Mouse (Mus musculus) midbrain, embryonic 13.5 days (tissue): ENCODE measurements around the gene Prtn3. TPM values are rescaled to one million over a fixed set of nuclear protein-coding genes. Genes with fewer than 3 reads are reported as not detected.

Source experiments
- ATAC-seq: fragments of 200-750 bp; cut with Nextera tagmentation; 2 replicates; pipeline ENCODE4 v1.8.0; 2017; ENCODE audit warnings: mild to moderate bottlenecking, moderate TSS enrichment, moderate library complexity
- H3K27ac ChIP-seq: fragments of 300-500 bp; sonication (generic); 2 replicates; pipeline ENCODE4 v1.5.1; 2015; ENCODE audit warnings: inconsistent platforms, mild to moderate bottlenecking, moderate library complexity
- H3K27me3 ChIP-seq: fragments of 300-500 bp; sonication (generic); 2 replicates; pipeline ENCODE4 v1.6.1; 2015; ENCODE audit warnings: mild to moderate bottlenecking, inconsistent platforms
- H3K36me3 ChIP-seq: fragments of 300-500 bp; sonication (generic); 2 replicates; pipeline ENCODE4 v1.6.1; 2015; ENCODE audit warnings: mild to moderate bottlenecking, inconsistent platforms
- H3K4me1 ChIP-seq: fragments of 300-500 bp; sonication (generic); replicated peaks from 2 replicates; pipeline ENCODE4 v1.6.1; 2015; ENCODE audit warnings: inconsistent platforms
- H3K4me2 ChIP-seq: fragments of 300-500 bp; sonication (generic); replicated peaks from 2 replicates; pipeline ENCODE4 v1.6.1; 2015; ENCODE audit warnings: moderate library complexity, mild to moderate bottlenecking, inconsistent platforms
- H3K4me3 ChIP-seq: fragments of 300-500 bp; sonication (generic); replicated peaks from 2 replicates; pipeline ENCODE4 v1.5.1; 2015; ENCODE audit warnings: mild to moderate bottlenecking, inconsistent platforms
- H3K9ac ChIP-seq: fragments of 300-500 bp; sonication (generic); replicated peaks from 2 replicates; pipeline ENCODE4 v1.6.1; 2015; ENCODE audit warnings: mild to moderate bottlenecking, inconsistent platforms
- H3K9me3 ChIP-seq: fragments of 300-500 bp; sonication (generic); 2 replicates; pipeline ENCODE4 v1.6.1; 2016; ENCODE audit warnings: mild to moderate bottlenecking, inconsistent platforms
- WGBS: fragments of 180-500 bp; shearing (Covaris S2); methylation state at CpG from one replicate; pipeline ENCODE4 v1.1.7; 2015; 5-methylcytosine and 5-hydroxymethylcytosine counted together
- polyA plus RNA-seq: library from polyadenylated mRNA; unstranded; fragments of >200 nt; fragmentation: Nextera tagmentation; extraction: Ambion mirVana; gene quantifications from 2 replicates; pipeline ENCODE4 v1.2.1, GENCODE M21; 2015

Prtn3 gene
- 14.9 and 16.9 TPM in 2 replicates for polyA plus RNA-seq

- H3K27me3 ChIP-seq: 0 out of 2 replicates have a peak, but pooled peaks cover under 1% of the 10 kb centered on the region
- H3K9ac ChIP-seq: peak within 1 kb of the TSS; percentile 96
- H3K27ac ChIP-seq: peak within 1 kb of the TSS; percentile 95
- peaks cover 29% of the 10 kb centered on the region for H3K36me3 ChIP-seq
- no peaks in the 10 kb centered on the region for H3K9me3 ChIP-seq
- H3K4me3 ChIP-seq: peak within 1 kb of the TSS; percentile 77
- H3K4me1 ChIP-seq: peaks cover 48% of the 10 kb centered on the region
- WGBS: under 1% methylated on average over 43 of the region's 57 CpGs
- peak; percentile 90 for ATAC-seq
- peak within 1 kb of the TSS; percentile 97 for H3K4me2 ChIP-seq
Observed at GRCm38 (mm10) chr10:79874290-79874862, at the start of gene Prtn3, which contains the start of gene Plppr3. TSS of gene Prtn3 (plus strand) at chr10:79874476. TSS of gene Plppr3 (minus strand) at chr10:79874634.

GRCm38 (mm10) chr10:79831583-79831982 is 42.7 kb upstream of the Prtn3 start:
- no peaks in the 10 kb centered on the region for H3K36me3 ChIP-seq
- H3K9me3 ChIP-seq: no peaks in the 10 kb centered on the region
- H3K9ac ChIP-seq: no peak overlapping the region
- H3K27me3 ChIP-seq: no peaks in the 10 kb centered on the region
- no peak for ATAC-seq
- 85% methylated on average over 3 of the region's 3 CpGs for WGBS
- no peak overlapping the region for H3K27ac ChIP-seq
- no peak overlapping the region for H3K4me3 ChIP-seq
- H3K4me2 ChIP-seq: no peak overlapping the region
- no peaks in the 10 kb centered on the region for H3K4me1 ChIP-seq

GRCm38 (mm10) chr10:79832026-79832785 is 42.1 kb upstream of the Prtn3 start:
- WGBS: 86% methylated on average over 7 of the region's 7 CpGs

GRCm38 (mm10) chr10:79832786-79833181 is 41.5 kb upstream of the Prtn3 start:
- Histone ChIP-seq H3K9ac (no peak overlapping the region), H3K9me3 (no peaks in the 10 kb centered on the region), H3K4me1 (no peaks in the 10 kb centered on the region), H3K27ac (no peak overlapping the region), H3K4me3 (no peak overlapping the region), H3K36me3 (no peaks in the 10 kb centered on the region), H3K4me2 (no peak overlapping the region), H3K27me3 (no peaks in the 10 kb centered on the region)
- no peak for ATAC-seq
- WGBS: 76% methylated on average over 9 of the region's 9 CpGs

More at GRCm38 (mm10) chr10:79832026-79832785, 42.1 kb upstream of the Prtn3 start:
- H3K9me3 ChIP-seq: no peaks in the 10 kb centered on the region
- H3K9ac ChIP-seq: 0 out of 2 replicates have a peak overlapping the region, but pooled peaks have one; percentile 19
- no peak overlapping the region for H3K4me3 ChIP-seq
- H3K4me2 ChIP-seq: no peak overlapping the region
- H3K4me1 ChIP-seq: no peaks in the 10 kb centered on the region
- H3K27me3 ChIP-seq: no peaks in the 10 kb centered on the region
- ATAC-seq: no peak
- H3K27ac ChIP-seq: no peak overlapping the region
- H3K36me3 ChIP-seq: no peaks in the 10 kb centered on the region

GRCm38 (mm10) chr10:79834769-79835398 is 39.4 kb upstream of the Prtn3 start:
- Histone ChIP-seq H3K4me1 (no peaks in the 10 kb centered on the region), H3K27me3 (no peaks in the 10 kb centered on the region), H3K36me3 (no peaks in the 10 kb centered on the region), H3K9ac (no peak overlapping the region), H3K4me2 (no peak overlapping the region), H3K4me3 (no peak overlapping the region), H3K27ac (no peak overlapping the region), H3K9me3 (no peaks in the 10 kb centered on the region)
- ATAC-seq: peak; percentile 76
- WGBS: 29% methylated on average over 9 of the region's 9 CpGs

- H3K36me3 ChIP-seq: no peaks in the 10 kb centered on the region
- no peak overlapping the region for H3K9ac ChIP-seq
- no peak overlapping the region for H3K4me3 ChIP-seq
- no peaks in the 10 kb centered on the region for H3K9me3 ChIP-seq
- H3K27me3 ChIP-seq: no peaks in the 10 kb centered on the region
- WGBS: 99% methylated on average over 3 of the region's 3 CpGs
- H3K27ac ChIP-seq: no peak overlapping the region
- no peak overlapping the region for H3K4me2 ChIP-seq
- no peak for ATAC-seq
- H3K4me1 ChIP-seq: peaks cover 14% of the 10 kb centered on the region
Observed at GRCm38 (mm10) chr10:79836918-79837317, 37.4 kb upstream of the Prtn3 start.

- Histone ChIP-seq H3K4me2 (no peak overlapping the region), H3K27ac (no peak overlapping the region), H3K27me3 (no peaks in the 10 kb centered on the region), H3K36me3 (no peaks in the 10 kb centered on the region), H3K9me3 (no peaks in the 10 kb centered on the region), H3K4me1 (peaks cover 19% of the 10 kb centered on the region), H3K4me3 (no peak overlapping the region), H3K9ac (no peak overlapping the region)
- WGBS: 71% methylated on average over 2 of the region's 2 CpGs
- ATAC-seq: no peak
Observed at GRCm38 (mm10) chr10:79838151-79838550, 36.1 kb upstream of the Prtn3 start.

- Histone ChIP-seq H3K9me3 (no peaks in the 10 kb centered on the region), H3K36me3 (no peaks in the 10 kb centered on the region), H3K9ac (0 out of 2 replicates have a peak overlapping the region, but pooled peaks have one; percentile 50), H3K27me3 (no peaks in the 10 kb centered on the region), H3K4me2 (no peak overlapping the region), H3K27ac (0 out of 2 replicates have a peak overlapping the region, but pooled peaks have one; percentile 52), H3K4me1 (peaks cover 26% of the 10 kb centered on the region), H3K4me3 (no peak overlapping the region)
- WGBS: 93% methylated on average over 3 of the region's 3 CpGs
- ATAC-seq: 0 out of 2 replicates have a peak, but pooled peaks have one; percentile 6
Observed at GRCm38 (mm10) chr10:79840091-79840490, 34.2 kb upstream of the Prtn3 start.

GRCm38 (mm10) chr10:79840644-79841551 is 33.4 kb upstream of the Prtn3 start:
- Histone ChIP-seq H3K9ac (peak overlapping the region; percentile 50), H3K27me3 (no peaks in the 10 kb centered on the region), H3K4me2 (peak overlapping the region; percentile 50), H3K27ac (peak overlapping the region; percentile 52), H3K4me1 (peaks cover 26% of the 10 kb centered on the region), H3K4me3 (peak overlapping the region; percentile 25), H3K36me3 (no peaks in the 10 kb centered on the region), H3K9me3 (no peaks in the 10 kb centered on the region)
- ATAC-seq: peak; percentile 83
- 1% methylated on average over 24 of the region's 24 CpGs for WGBS

GRCm38 (mm10) chr10:79842322-79842721 is 32.0 kb upstream of the Prtn3 start:
- Histone ChIP-seq H3K4me3 (no peak overlapping the region), H3K36me3 (no peaks in the 10 kb centered on the region), H3K27me3 (no peaks in the 10 kb centered on the region), H3K4me1 (peaks cover 26% of the 10 kb centered on the region), H3K9me3 (no peaks in the 10 kb centered on the region), H3K27ac (no peak overlapping the region), H3K4me2 (no peak overlapping the region), H3K9ac (no peak overlapping the region)
- 77% methylated on average over 3 of the region's 3 CpGs for WGBS
- ATAC-seq: no peak

GRCm38 (mm10) chr10:79843476-79843875 is 30.8 kb upstream of the Prtn3 start:
- no peaks in the 10 kb centered on the region for H3K36me3 ChIP-seq
- no peaks in the 10 kb centered on the region for H3K27me3 ChIP-seq
- H3K9me3 ChIP-seq: no peaks in the 10 kb centered on the region
- peaks cover 31% of the 10 kb centered on the region for H3K4me1 ChIP-seq
- no peak overlapping the region for H3K4me2 ChIP-seq
- H3K4me3 ChIP-seq: no peak overlapping the region
- H3K9ac ChIP-seq: no peak overlapping the region
- 71% methylated on average over 6 of the region's 6 CpGs for WGBS
- no peak for ATAC-seq
- no peak overlapping the region for H3K27ac ChIP-seq
